8 mouse cellular contexts compared by ENCODE assay signal in genomic region chr3:104639749-104640368, GRCm38 (mm10). TPM values are rescaled to one million over a fixed set of nuclear protein-coding genes. Genes with fewer than 3 reads are reported as not detected.
DNase-seq lines count a peak whose midpoint lies in the region; ATAC-seq lines count a peak whose summit lies in the region.
"Had no signal": no experiment of that assay in that cellular context is flagged by ENCODE, and none has a peak within 500 bp of the region (broad histone marks: within the 10 kb centered on the region; RNA-seq: fewer than 3 reads in every experiment).

No protein-coding gene starts in this region.

- H3K9me3 ChIP-seq in lung, embryonic 16.5 days (ENCODE audit: control insufficient read depth, low read length): no peaks in the 10 kb centered on the region
- no peaks in the 10 kb centered on the region for H3K9me3 ChIP-seq in forebrain, embryonic 10.5 days
- no peaks in the 10 kb centered on the region for H3K9me3 ChIP-seq in limb, embryonic 15.5 days
- no peaks in the 10 kb centered on the region for H3K9me3 ChIP-seq in stomach, embryonic 14.5 days (ENCODE audit: control insufficient read depth, low read depth, low read length)

- H3K4me3 ChIP-seq in lung, embryonic 16.5 days (ENCODE audit: low read length): peak overlapping the region; percentile 92
- peak overlapping the region; percentile 83 for H3K4me3 ChIP-seq in forebrain, embryonic 10.5 days
- H3K4me3 ChIP-seq in limb, embryonic 15.5 days: peak overlapping the region; percentile 91
- H3K4me3 ChIP-seq in stomach, embryonic 14.5 days (ENCODE audit: low read depth, low read length): peak overlapping the region; percentile 52

- no peak for ATAC-seq in lung, embryonic 16.5 days (ENCODE audit: low read depth)
- no peak for ATAC-seq in limb, embryonic 15.5 days (ENCODE audit: insufficient number of reproducible peaks, low FRiP score, low TSS enrichment, low read depth)
- no peak for ATAC-seq in stomach, embryonic 14.5 days (ENCODE audit: insufficient number of reproducible peaks, insufficient read depth, low FRiP score, low read depth)

- peak overlapping the region; percentile 97 for H3K4me2 ChIP-seq in lung, embryonic 16.5 days (ENCODE audit: low read depth, low read length)
- peak overlapping the region; percentile 92 for H3K4me2 ChIP-seq in limb, embryonic 15.5 days
- H3K4me2 ChIP-seq in stomach, embryonic 14.5 days (replicated peaks; ENCODE audit: low read depth, low read length): peak overlapping the region; percentile 93

- H3K27ac ChIP-seq in lung, embryonic 16.5 days (ENCODE audit: low read length): peak overlapping the region; percentile 83; the same call in 1 of the 2 replicates
- H3K27ac ChIP-seq in forebrain, embryonic 10.5 days: peak overlapping the region; percentile 97
- H3K27ac ChIP-seq in limb, embryonic 15.5 days: no peak overlapping the region
- no peak overlapping the region for H3K27ac ChIP-seq in stomach, embryonic 14.5 days (ENCODE audit: low read length)

- no peak for DNase-seq in lung, adult 18-20 months
- no peak for DNase-seq in forebrain, embryonic 10.5 days (ENCODE audit: extremely low spot score, low spot score)
- no peak for DNase-seq in retina, embryonic 14.5 days (ENCODE audit: low spot score)
- no peak for DNase-seq in left cerebral cortex, adult 9 months (ENCODE audit: low spot score in 2 of 2)
- DNase-seq: adrenal gland, postnatal 36 days had no signal

- no peaks in the 10 kb centered on the region for H3K36me3 ChIP-seq in lung, embryonic 16.5 days (ENCODE audit: control insufficient read depth, insufficient read depth, low read length)
- H3K36me3 ChIP-seq in forebrain, embryonic 10.5 days (replicated peaks): no peaks in the 10 kb centered on the region
- no peaks in the 10 kb centered on the region for H3K36me3 ChIP-seq in limb, embryonic 15.5 days
- H3K36me3 ChIP-seq in stomach, embryonic 14.5 days (ENCODE audit: control insufficient read depth, insufficient read depth, low read length): no peaks in the 10 kb centered on the region

- no peaks in the 10 kb centered on the region for H3K27me3 ChIP-seq in lung, embryonic 16.5 days (ENCODE audit: control insufficient read depth, insufficient read depth, low read depth, low read length)
- no peaks in the 10 kb centered on the region for H3K27me3 ChIP-seq in forebrain, embryonic 10.5 days (ENCODE audit: poor library complexity, severe bottlenecking)
- H3K27me3 ChIP-seq in limb, embryonic 15.5 days: no peaks in the 10 kb centered on the region
- H3K27me3 ChIP-seq in stomach, embryonic 14.5 days (ENCODE audit: control insufficient read depth, insufficient read depth, low read length): no peaks in the 10 kb centered on the region

- WGBS in lung, embryonic 16.5 days: 17% methylated on average over 10 of the region's 10 CpGs
- WGBS in forebrain, embryonic 10.5 days: 10% methylated on average over 10 of the region's 10 CpGs
- WGBS in limb, embryonic 15.5 days: 20% methylated on average over 10 of the region's 10 CpGs
- 26% methylated on average over 10 of the region's 10 CpGs for WGBS in stomach, embryonic 14.5 days

- peaks cover 3% of the 10 kb centered on the region for H3K4me1 ChIP-seq in lung, embryonic 16.5 days (replicated peaks; ENCODE audit: control insufficient read depth, insufficient read depth, low read length)
- H3K4me1 ChIP-seq in forebrain, embryonic 10.5 days: peaks cover 40% of the 10 kb centered on the region
- H3K4me1 ChIP-seq in limb, embryonic 15.5 days: peaks cover 3% of the 10 kb centered on the region; the same call in 1 of the 2 replicates
- 0 out of 2 replicates have a peak, but pooled peaks cover 2% of the 10 kb centered on the region for H3K4me1 ChIP-seq in stomach, embryonic 14.5 days (ENCODE audit: control insufficient read depth, insufficient read depth, low read length)

- peak overlapping the region; percentile 91 for H3K9ac ChIP-seq in lung, embryonic 16.5 days (ENCODE audit: low read length)
- H3K9ac ChIP-seq in limb, embryonic 15.5 days: peak overlapping the region; percentile 71; the same call in 1 of the 2 replicates
- H3K9ac ChIP-seq in stomach, embryonic 14.5 days (replicated peaks; ENCODE audit: low read depth, low read length): no peak overlapping the region

RNA-seq across cellular contexts. Expression of gene Slc16a1, which starts 1.4 kb away (rescaled TPM):
- 28.0 and 28.1 TPM in 2 replicates for polyA plus RNA-seq in lung, embryonic 16.5 days (2015; fragmentation: Nextera tagmentation; extraction: Ambion mirVana)
- polyA plus RNA-seq in forebrain, embryonic 10.5 days (2016; fragmentation: Nextera tagmentation; extraction: Ambion mirVana): 57.3 and 60.0 TPM in 2 replicates
- polyA plus RNA-seq in limb, embryonic 15.5 days (2015; fragmentation: Nextera tagmentation; extraction: Ambion mirVana): 43.7 and 45.6 TPM in 2 replicates
- polyA plus RNA-seq in stomach, embryonic 14.5 days (2014; fragmentation: Nextera tagmentation; extraction: Ambion mirVana): 23.8 and 26.1 TPM in 2 replicates

Comparison
In these comparisons a context has a peak if more than half of its experiments do, and no peak if none do; other contexts are left out.
1. H3K27ac ChIP-seq: peak in lung, embryonic 16.5 days (single experiment) and forebrain, embryonic 10.5 days (single experiment); none in limb, embryonic 15.5 days (single experiment) and stomach, embryonic 14.5 days (single experiment).
2. Peak in every context shown above with its lines, with median percentiles within 50 percentile points of each other: H3K4me2 ChIP-seq and H3K4me3 ChIP-seq.